Mouse (Mus musculus): Measurements from ENCODE around the gene Pigc.

GRCm38 (mm10) chr1:162011523-162012245 is 42.7 kb downstream of the Pigc start:
- TF ChIP-seq CTCF (IDR thresholded peaks at IDR 0.05; ENCODE audit: extremely low read depth, insufficient read depth, insufficient read length, insufficient replicate concordance) = no peak
- no peak for TF ChIP-seq POLR2A (IDR thresholded peaks at IDR 0.05; ENCODE audit: low read depth, low read length)
